Mouse (Mus musculus) MEL (cell line): ENCODE data around the gene Gucd1. TPM values are rescaled to one million over a fixed set of nuclear protein-coding genes. Genes with fewer than 3 reads are reported as not detected.

ENCODE experiments used
- DNase-seq: peaks from one replicate; pipeline ENCODE4 v3.0.0; 2011; ENCODE audit warnings: low read depth, low spot score
- H3K27ac ChIP-seq: 2 replicates; pipeline ENCODE4 v1.5.1; 2012; ENCODE audit warnings: low read depth, mild to moderate bottlenecking, control low read depth, low read length, moderate library complexity; ENCODE audit not compliant: control insufficient read depth
- H3K27me3 ChIP-seq, 2 experiments: fragments of 150-350 bp in 1 of 2; sonication (generic) in 1 of 2; 2 replicates each; pipeline ENCODE4 v1.6.1; 2012; ENCODE audit warnings: low read length in 2 of 2, mild to moderate bottlenecking in 2 of 2, improper control_type of control experiment in 1 of 2, moderate library complexity in 1 of 2; ENCODE audit not compliant: insufficient read depth in 2 of 2, control insufficient read depth in 1 of 2
- H3K36me3 ChIP-seq, 2 experiments: 2 replicates each; pipeline ENCODE4 v1.6.1; 2012 to 2014; ENCODE audit warnings: low read length in 2 of 2, improper control_type of control experiment in 1 of 2, inconsistent platforms in 1 of 2, mild to moderate bottlenecking in 1 of 2; ENCODE audit not compliant: insufficient read depth in 2 of 2, control insufficient read depth in 1 of 2
- H3K4me1 ChIP-seq, 2 experiments: fragments of 150-350 bp in 1 of 2; sonication (generic) in 1 of 2; 2 replicates each; pipeline ENCODE4 v1.6.1; 2012; ENCODE audit warnings: low read length in 2 of 2, improper control_type of control experiment in 1 of 2, mild to moderate bottlenecking in 1 of 2; ENCODE audit not compliant: insufficient read depth in 2 of 2, control insufficient read depth in 1 of 2
- H3K4me3 ChIP-seq, 2 experiments: fragments of 150-350 bp in 1 of 2; sonication (generic) in 1 of 2; 2 replicates each; pipeline ENCODE4 v1.5.1; 2012; ENCODE audit warnings: low read depth in 2 of 2, low read length in 2 of 2, mild to moderate bottlenecking in 2 of 2, moderate library complexity in 2 of 2, control low read depth in 1 of 2, improper control_type of control experiment in 1 of 2; ENCODE audit not compliant: control insufficient read depth in 1 of 2, insufficient read depth in 1 of 2
- H3K79me2 ChIP-seq: 2 replicates; pipeline ENCODE4 v1.6.1; 2012; ENCODE audit warnings: mild to moderate bottlenecking, low read length, moderate library complexity; ENCODE audit not compliant: control insufficient read depth, poor library complexity, insufficient read depth
- H3K9ac ChIP-seq: 2 replicates; pipeline ENCODE4 v1.6.1; 2012; ENCODE audit warnings: low read depth, mild to moderate bottlenecking, control low read depth, low read length, moderate library complexity; ENCODE audit not compliant: control insufficient read depth, poor library complexity, severe bottlenecking
- H3K9me3 ChIP-seq: fragments of 150-350 bp; sonication (generic); replicated peaks from 2 replicates; pipeline ENCODE4 v1.6.1; 2012; ENCODE audit warnings: mild to moderate bottlenecking, low read length, improper control_type of control experiment, moderate library complexity; ENCODE audit not compliant: insufficient read depth
- BHLHE40 ChIP-seq: IDR thresholded peaks from 2 replicates; pipeline ENCODE4 v1.6.1; 2012; ENCODE audit warnings: low read depth, mild to moderate bottlenecking, inconsistent platforms, low read length, improper control_type of control experiment, borderline replicate concordance
- CHD1 ChIP-seq: IDR thresholded peaks from 2 replicates; pipeline ENCODE4 v1.6.1; 2012; ENCODE audit warnings: low read depth, mild to moderate bottlenecking, inconsistent platforms, low read length, improper control_type of control experiment
- CTCF ChIP-seq, 3 experiments: IDR thresholded peaks in 2 of 3; conservative IDR thresholded peaks in 1 of 3; 2 replicates each; pipeline ENCODE4 v1.5.1; 2011 to 2012; ENCODE audit warnings: low read length in 3 of 3, low read depth in 2 of 3, mild to moderate bottlenecking in 2 of 3, improper control_type of control experiment in 1 of 3, inconsistent platforms in 1 of 3, mixed read lengths in 1 of 3, moderate library complexity in 1 of 3; ENCODE audit not compliant: control insufficient read depth in 1 of 3, insufficient read depth in 1 of 3, poor library complexity in 1 of 3, severe bottlenecking in 1 of 3
- E2F4 ChIP-seq: IDR thresholded peaks from 2 replicates; pipeline ENCODE4 v1.6.1; 2011; ENCODE audit warnings: low read depth, low read length, improper control_type of control experiment, borderline replicate concordance
- ELF1 ChIP-seq: IDR thresholded peaks from 2 replicates; pipeline ENCODE4 v1.6.1; 2014; ENCODE audit warnings: low read depth, mild to moderate bottlenecking, inconsistent platforms, low read length, improper control_type of control experiment, moderate library complexity
- EP300 ChIP-seq, 2 experiments: IDR thresholded peaks; 2 replicates each; pipeline ENCODE4 v1.6.1; 2011; ENCODE audit warnings: improper control_type of control experiment in 2 of 2, low read length in 2 of 2, low read depth in 1 of 2, mild to moderate bottlenecking in 1 of 2
- ETS1 ChIP-seq: IDR thresholded peaks from 2 replicates; pipeline ENCODE4 v1.6.1; 2012; ENCODE audit warnings: low read depth, mild to moderate bottlenecking, inconsistent platforms, low read length, improper control_type of control experiment, moderate library complexity
- KAT2A ChIP-seq: conservative IDR thresholded peaks from 2 replicates; pipeline ENCODE4 v1.6.1; 2012; ENCODE audit warnings: low read depth, low read length, improper control_type of control experiment, inconsistent platforms
- MAZ ChIP-seq: IDR thresholded peaks from 2 replicates; pipeline ENCODE4 v1.6.1; 2012; ENCODE audit warnings: low read depth, mild to moderate bottlenecking, inconsistent platforms, low read length, improper control_type of control experiment
- MXI1 ChIP-seq: IDR thresholded peaks from 2 replicates; pipeline ENCODE4 v1.6.1; 2011; ENCODE audit warnings: mild to moderate bottlenecking, low read depth, low read length, improper control_type of control experiment
- MYC ChIP-seq: IDR thresholded peaks from 2 replicates; pipeline ENCODE4 v1.6.1; 2011; ENCODE audit warnings: low read depth, mild to moderate bottlenecking, low read length, improper control_type of control experiment, moderate library complexity
- POLR2AphosphoS2 ChIP-seq: IDR thresholded peaks from 2 replicates; pipeline ENCODE4 v1.6.1; 2011; ENCODE audit warnings: low read length, improper control_type of control experiment
- RAD21 ChIP-seq: IDR thresholded peaks from 2 replicates; pipeline ENCODE4 v1.6.1; 2011; ENCODE audit warnings: mild to moderate bottlenecking, low read depth, low read length, improper control_type of control experiment
- RCOR1 ChIP-seq: IDR thresholded peaks from 2 replicates; pipeline ENCODE4 v1.6.1; 2012; ENCODE audit warnings: low read depth, mild to moderate bottlenecking, inconsistent platforms, low read length, improper control_type of control experiment
- SMC3 ChIP-seq: IDR thresholded peaks from 2 replicates; pipeline ENCODE4 v1.6.1; 2011; ENCODE audit warnings: low read depth, low read length, improper control_type of control experiment
- TBP ChIP-seq: IDR thresholded peaks from 2 replicates; pipeline ENCODE4 v1.8.0; 2011; ENCODE audit warnings: low read depth, low read length, improper control_type of control experiment
- UBTF ChIP-seq: IDR thresholded peaks from 2 replicates; pipeline ENCODE4 v1.6.1; 2012; ENCODE audit warnings: low read depth, mild to moderate bottlenecking, inconsistent platforms, low read length, improper control_type of control experiment, moderate library complexity, borderline replicate concordance; ENCODE audit not compliant: insufficient read depth
- USF1 ChIP-seq: IDR thresholded peaks from 2 replicates; pipeline ENCODE4 v1.6.1; 2014; ENCODE audit warnings: low read depth, mild to moderate bottlenecking, inconsistent platforms, low read length, improper control_type of control experiment, moderate library complexity
- ZC3H11A ChIP-seq: IDR thresholded peaks from 2 replicates; pipeline ENCODE4 v1.6.1; 2012; ENCODE audit warnings: low read depth, mild to moderate bottlenecking, inconsistent platforms, low read length, improper control_type of control experiment
- polyA plus RNA-seq, 2 experiments: library from polyadenylated mRNA; stranded (reverse) in 1 of 2; unstranded in 1 of 2; fragments of >175 nt in 1 of 2; fragments of >200 nt in 1 of 2; gene quantifications; 2 replicates each; pipeline versions ENCODE4 v1.2.1 to v1.2.4; 2012; ENCODE audit warnings: low replicate concordance in 2 of 2, low read depth in 1 of 2; ENCODE audit not compliant: insufficient read length in 2 of 2, insufficient read depth in 1 of 2, missing spikeins in 1 of 2
- total RNA-seq: library from RNA; depleted of rRNA; stranded (reverse); fragments of 300-350 nt; gene quantifications from 2 replicates; pipeline ENCODE4 v1.2.3, GENCODE M21; 2012

Gucd1 gene
- total and polyA plus RNA-seq, 3 experiments, result 18.7 to 30.7 TPM; not detected in 1

DNA sequence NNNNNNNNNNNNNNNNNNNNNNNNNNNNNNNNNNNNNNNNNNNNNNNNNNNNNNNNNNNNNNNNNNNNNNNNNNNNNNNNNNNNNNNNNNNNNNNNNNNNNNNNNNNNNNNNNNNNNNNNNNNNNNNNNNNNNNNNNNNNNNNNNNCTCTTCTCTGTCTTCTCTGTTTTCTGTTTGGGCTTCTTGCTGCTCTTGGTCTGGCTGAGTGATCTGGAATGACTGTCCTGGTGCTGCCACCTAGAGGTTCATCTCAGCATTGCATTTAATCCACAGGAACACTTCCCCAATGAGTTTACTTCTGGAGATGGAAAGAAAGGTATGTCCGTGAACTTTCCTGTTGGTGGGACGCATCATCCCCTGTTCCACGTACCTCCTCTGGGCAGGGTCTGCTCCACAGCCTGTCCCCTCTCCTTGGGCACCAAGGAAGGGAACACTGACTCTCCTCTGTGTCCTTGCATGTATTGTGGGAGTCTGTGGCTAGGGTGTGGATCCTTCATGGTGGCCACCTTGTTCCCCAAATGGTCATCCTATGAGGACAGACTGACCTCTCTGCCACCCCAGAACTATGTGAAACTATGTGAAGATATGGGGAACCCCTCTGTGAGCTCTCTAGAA, 81.1 kb downstream of the Gucd1 start:
- Histone ChIP-seq H3K9me3 (no peaks in the 10 kb centered on the region), H3K27me3 (no peaks in the 10 kb centered on the region), H3K79me2 (no peaks in the 10 kb centered on the region), H3K27ac (no peak overlapping the region), H3K36me3 (no peaks in the 10 kb centered on the region), H3K4me3 (no peak overlapping the region), H3K9ac (no peak overlapping the region), H3K4me1 (no peaks in the 10 kb centered on the region)
- peak; percentile 82 for DNase-seq
- TF ChIP-seq POLR2AphosphoS2 (no peak), ZC3H11A (peak; percentile 91), CTCF (IDR thresholded peaks at IDR 0.05 in 2 of 3, conservative IDR thresholded peaks at IDR 0.05 in 1 of 3; ENCODE audit: control insufficient read depth in 1 of 3, insufficient read depth in 1 of 3, low read depth in 2 of 3, low read length in 3 of 3, poor library complexity in 1 of 3, severe bottlenecking in 1 of 3) (peak; percentile 83 to 97 (median 83)), SMC3 (peak; percentile 96), MYC (no peak), RAD21 (peak; percentile 96)

- no peaks in the 10 kb centered on the region for H3K9me3 ChIP-seq
- no peak overlapping the region for H3K4me3 ChIP-seq
- H3K9ac ChIP-seq, result no peak overlapping the region
- no peaks in the 10 kb centered on the region for H3K36me3 ChIP-seq
- no peak for TF ChIP-seq CHD1
- no peak for TF ChIP-seq TBP
- no peak for TF ChIP-seq UBTF
- no peak for TF ChIP-seq MXI1
- no peak for TF ChIP-seq ZC3H11A
- no peak for TF ChIP-seq MYC
- no peak for TF ChIP-seq SMC3
- TF ChIP-seq KAT2A, result no peak
- TF ChIP-seq BHLHE40, result no peak
- TF ChIP-seq EP300 (IDR thresholded peaks at IDR 0.05; ENCODE audit: low read depth in 1 of 2, low read length in 2 of 2), result no peak
- no peak for TF ChIP-seq RCOR1
- no peak for TF ChIP-seq USF1
- TF ChIP-seq MAZ, result no peak
- no peak for TF ChIP-seq CTCF (IDR thresholded peaks at IDR 0.05 in 2 of 3, conservative IDR thresholded peaks at IDR 0.05 in 1 of 3; ENCODE audit: control insufficient read depth in 1 of 3, insufficient read depth in 1 of 3, low read depth in 2 of 3, low read length in 3 of 3, poor library complexity in 1 of 3, severe bottlenecking in 1 of 3)
- no peak for TF ChIP-seq E2F4
- no peak for TF ChIP-seq ETS1
- no peak for TF ChIP-seq ELF1
- no peaks in the 10 kb centered on the region for H3K27me3 ChIP-seq
- no peak for DNase-seq
- no peaks in the 10 kb centered on the region for H3K79me2 ChIP-seq
- no peaks in the 10 kb centered on the region for H3K4me1 ChIP-seq
- H3K27ac ChIP-seq, result no peak overlapping the region
These were observed 87.1 kb downstream of the Gucd1 start for GRCm38 (mm10) chr10:75430633-75431032.
